Mouse (Mus musculus) bone marrow macrophage, adult 2 months (primary cell): ENCODE measurements at regions not wholly inside any gene's neighbourhood (a gene's known extent, or its start where the extent isn't known, plus 50 kb on each side); places are given as distances from the start of the nearest gene placed in this dataset.

ENCODE experiments used
- H3K27ac ChIP-seq: 2 replicates; pipeline ENCODE4 v1.5.1; 2012; ENCODE audit warnings: low read depth, low read length; ENCODE audit not compliant: insufficient read depth
- H3K4me1 ChIP-seq: 2 replicates; pipeline ENCODE4 v1.6.1; 2012; ENCODE audit warnings: low read length; ENCODE audit not compliant: control insufficient read depth, insufficient read depth
- H3K4me3 ChIP-seq: 2 replicates; pipeline ENCODE4 v1.5.1; 2012; ENCODE audit warnings: mild to moderate bottlenecking, low read length, moderate library complexity; ENCODE audit not compliant: insufficient read depth
- CTCF ChIP-seq: IDR thresholded peaks from 2 replicates; pipeline ENCODE4 v1.5.1; 2012; ENCODE audit warnings: low read depth, mild to moderate bottlenecking, low read length, moderate library complexity
- POLR2A ChIP-seq: IDR thresholded peaks from 2 replicates; pipeline ENCODE4 v1.6.1; 2012; ENCODE audit warnings: mild to moderate bottlenecking, low read depth, low read length, borderline replicate concordance

GRCm38 (mm10) chr8:103444577-103444976, 656.8 kb upstream of the Cdh5 start:
- no peaks in the 10 kb centered on the region for H3K4me1 ChIP-seq
- H3K27ac ChIP-seq = no peak overlapping the region
- no peak for TF ChIP-seq CTCF
- no peak for TF ChIP-seq POLR2A
- H3K4me3 ChIP-seq = no peak overlapping the region

DNA sequence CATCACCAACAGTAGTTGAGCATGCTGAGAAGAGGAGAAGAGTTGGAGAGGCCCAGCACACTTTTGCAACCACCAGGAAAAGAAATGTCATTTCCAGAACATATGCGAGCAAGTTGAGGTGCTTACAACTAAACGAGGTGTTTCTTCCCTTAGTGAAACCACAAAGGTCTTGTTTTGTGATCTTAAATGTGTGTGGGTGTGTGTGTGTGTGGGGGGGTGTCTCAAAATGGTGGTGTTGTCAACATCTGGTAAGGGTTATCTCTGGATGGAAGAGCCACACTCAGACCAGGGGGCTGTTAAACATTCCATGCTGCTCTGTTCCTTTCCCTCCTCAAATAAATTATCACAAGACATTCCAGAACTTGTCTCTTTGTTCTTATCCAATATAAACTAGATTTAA, 656.0 kb upstream of the Cdh5 start:
- Histone ChIP-seq H3K27ac (no peak overlapping the region), H3K4me1 (no peaks in the 10 kb centered on the region), H3K4me3 (no peak overlapping the region)
- no peak for TF ChIP-seq CTCF
- TF ChIP-seq POLR2A = no peak

DNA sequence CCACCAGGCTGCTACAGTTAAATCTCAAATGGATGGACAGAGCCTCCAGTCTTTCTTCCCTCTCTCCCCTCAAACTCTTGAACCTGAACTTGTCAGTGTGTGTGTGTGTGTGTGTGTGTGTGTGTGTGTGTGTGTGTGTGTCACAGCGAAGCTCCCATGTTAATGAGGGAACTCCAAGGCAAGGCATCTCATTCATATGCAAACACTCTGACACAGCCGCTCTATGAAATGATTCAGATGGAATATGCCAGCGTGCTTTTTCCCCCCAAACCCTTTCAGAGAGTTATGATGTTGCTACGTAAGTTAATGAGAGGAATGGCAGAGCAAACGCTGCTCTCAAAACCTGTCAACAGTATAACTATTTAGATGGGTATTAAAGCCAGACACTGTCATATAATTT, 653.5 kb upstream of the Cdh5 start:
- Histone ChIP-seq H3K4me1 (no peaks in the 10 kb centered on the region), H3K4me3 (no peak overlapping the region), H3K27ac (no peak overlapping the region)
- no peak for TF ChIP-seq POLR2A
- TF ChIP-seq CTCF = no peak

DNA sequence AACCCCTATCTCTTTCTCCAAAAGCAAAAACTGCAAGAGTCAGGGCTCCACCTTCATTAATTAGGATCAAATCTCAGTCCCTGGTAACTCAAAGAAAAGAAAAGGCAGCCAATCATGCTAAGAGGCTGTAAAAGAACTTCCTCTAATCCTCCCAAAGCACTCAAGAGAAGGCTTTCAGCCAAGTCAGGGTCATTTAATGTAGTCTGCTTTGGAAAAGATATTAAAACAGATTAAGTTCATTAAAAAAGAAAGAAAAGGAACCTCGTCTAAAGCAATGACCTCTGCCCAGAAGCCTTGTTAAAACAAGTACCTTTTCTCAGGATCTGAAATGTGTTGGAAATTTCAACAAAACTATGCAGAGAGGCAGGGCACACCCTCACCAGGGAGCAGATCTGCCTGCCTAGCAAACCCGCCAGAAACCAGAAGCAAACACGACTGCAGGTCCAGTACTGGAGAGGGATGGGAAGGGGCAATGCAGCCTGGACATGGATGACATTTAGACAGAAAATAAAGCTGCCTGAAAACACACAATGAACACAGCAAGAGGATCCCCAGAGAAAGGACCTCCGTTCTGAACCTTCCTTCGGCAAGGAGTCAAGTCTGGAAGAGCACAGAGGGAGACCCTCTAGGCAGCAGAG, 649.9 kb upstream of the Cdh5 start:
- no peak overlapping the region for H3K4me3 ChIP-seq
- TF ChIP-seq POLR2A (no peak), CTCF (no peak)
- no peak overlapping the region for H3K27ac ChIP-seq
- H3K4me1 ChIP-seq = no peaks in the 10 kb centered on the region

DNA sequence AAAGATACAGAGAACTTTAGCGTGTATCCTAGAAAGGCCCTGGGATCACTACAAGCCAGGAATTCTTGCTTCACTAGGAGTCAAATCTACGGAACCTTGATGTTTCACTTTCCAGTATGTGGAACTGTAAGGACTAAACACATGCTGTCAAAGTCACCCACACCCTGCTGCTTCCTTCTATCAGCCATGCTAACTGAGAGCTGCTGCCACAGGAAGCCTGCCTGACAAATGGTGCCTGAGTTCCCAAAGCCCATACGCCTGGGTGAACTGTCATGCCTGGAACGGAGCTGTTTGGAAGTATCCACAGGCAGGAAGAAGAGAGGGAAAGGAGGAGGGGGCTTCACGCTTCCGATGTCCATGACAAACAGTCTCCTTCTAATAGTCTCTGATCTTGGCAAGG, 644.2 kb upstream of the Cdh5 start:
- TF ChIP-seq POLR2A (no peak), CTCF (no peak)
- H3K4me1 ChIP-seq = no peaks in the 10 kb centered on the region
- H3K4me3 ChIP-seq = no peak overlapping the region
- H3K27ac ChIP-seq = no peak overlapping the region

GRCm38 (mm10) chr8:103463557-103463956, 637.9 kb upstream of the Cdh5 start:
- no peak for TF ChIP-seq POLR2A
- TF ChIP-seq CTCF = no peak

GRCm38 (mm10) chr8:103464777-103465353, 636.6 kb upstream of the Cdh5 start:
- Histone ChIP-seq H3K4me3 (no peak overlapping the region), H3K27ac (no peak overlapping the region), H3K4me1 (no peaks in the 10 kb centered on the region)
- TF ChIP-seq CTCF = no peak
- TF ChIP-seq POLR2A = no peak

More at GRCm38 (mm10) chr8:103463557-103463956, 637.9 kb upstream of the Cdh5 start:
- Histone ChIP-seq H3K4me1 (no peaks in the 10 kb centered on the region), H3K4me3 (no peak overlapping the region), H3K27ac (no peak overlapping the region)

DNA sequence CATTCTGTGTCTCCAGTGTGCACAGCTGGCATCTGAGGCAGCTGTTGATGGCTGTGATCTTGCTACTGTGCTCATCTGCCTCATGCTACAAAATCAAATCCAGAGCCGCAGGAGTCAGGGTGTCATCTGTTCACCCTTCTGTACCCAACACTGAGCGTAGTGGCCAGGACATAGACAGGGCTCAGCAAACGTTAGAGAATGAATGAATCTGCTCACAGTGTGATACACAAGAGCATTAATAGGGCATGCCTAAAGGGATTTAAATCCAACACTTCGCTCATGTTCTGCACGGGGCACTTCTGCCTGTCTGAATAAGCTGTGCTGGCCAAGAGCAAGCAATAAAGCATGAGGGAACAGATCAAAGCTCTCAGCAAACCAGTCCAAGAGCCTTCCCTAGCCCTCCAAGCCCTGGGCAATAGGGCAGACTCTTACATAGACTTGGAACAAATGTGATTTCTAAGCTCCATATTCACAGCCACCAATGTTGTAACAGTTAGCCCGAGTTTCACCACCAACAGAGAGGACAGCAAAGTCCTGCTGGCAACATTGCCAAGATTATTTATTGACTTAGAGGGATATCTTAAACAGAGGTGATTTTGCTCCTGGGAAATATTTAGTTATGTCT, 633.8 kb upstream of the Cdh5 start:
- H3K27ac ChIP-seq = no peak overlapping the region
- no peak overlapping the region for H3K4me3 ChIP-seq
- H3K4me1 ChIP-seq = no peaks in the 10 kb centered on the region
- TF ChIP-seq POLR2A = no peak
- TF ChIP-seq CTCF = no peak

- TF ChIP-seq CTCF (no peak), POLR2A (no peak)
- Histone ChIP-seq H3K4me3 (no peak overlapping the region), H3K27ac (no peak overlapping the region), H3K4me1 (no peaks in the 10 kb centered on the region)
Measured at GRCm38 (mm10) chr8:103469049-103469448, 632.4 kb upstream of the Cdh5 start.

GRCm38 (mm10) chr8:103470316-103470715, 631.1 kb upstream of the Cdh5 start:
- no peak overlapping the region for H3K27ac ChIP-seq
- no peak overlapping the region for H3K4me3 ChIP-seq
- TF ChIP-seq CTCF (no peak), POLR2A (no peak)
- no peaks in the 10 kb centered on the region for H3K4me1 ChIP-seq
